Mouse (Mus musculus) limb, embryonic 14.5 days (tissue): Measurements from ENCODE around the gene Ripor1. TPM values are rescaled to one million over a fixed set of nuclear protein-coding genes. Genes with fewer than 3 reads are reported as not detected.

Experiments used
- ATAC-seq: fragments of 200-750 bp; cut with Nextera tagmentation; 2 replicates; pipeline ENCODE4 v1.8.0; 2017; ENCODE audit warnings: low read depth, moderate number of reproducible peaks, moderate TSS enrichment; ENCODE audit not compliant: low FRiP score
- DNase-seq: peaks from one replicate; pipeline ENCODE4 v3.0.0-alpha.2; 2015; ENCODE audit warnings: low spot score
- H3K27ac ChIP-seq: fragments of 300-500 bp; sonication (generic); replicated peaks from 2 replicates; pipeline ENCODE4 v1.5.1; 2014; ENCODE audit warnings: low read depth, mild to moderate bottlenecking, low read length, moderate library complexity, mixed read lengths
- H3K27me3 ChIP-seq: fragments of 300-500 bp; sonication (generic); 2 replicates; pipeline ENCODE4 v1.6.1; 2014; ENCODE audit warnings: low read length, mixed read lengths; ENCODE audit not compliant: control insufficient read depth, insufficient read depth
- H3K36me3 ChIP-seq: fragments of 300-500 bp; sonication (generic); 2 replicates; pipeline ENCODE4 v1.6.1; 2014; ENCODE audit warnings: mild to moderate bottlenecking, low read length, moderate library complexity, mixed read lengths; ENCODE audit not compliant: control insufficient read depth, insufficient read depth
- H3K4me1 ChIP-seq: fragments of 300-500 bp; sonication (generic); 2 replicates; pipeline ENCODE4 v1.6.1; 2014; ENCODE audit warnings: antibody characterized with exemption, low read length, mixed read lengths; ENCODE audit not compliant: control insufficient read depth, insufficient read depth
- H3K4me2 ChIP-seq: fragments of 300-500 bp; sonication (generic); replicated peaks from 2 replicates; pipeline ENCODE4 v1.6.1; 2014; ENCODE audit warnings: low read depth, mild to moderate bottlenecking, low read length, moderate library complexity; ENCODE audit not compliant: severe bottlenecking
- H3K4me3 ChIP-seq: fragments of 300-500 bp; sonication (generic); replicated peaks from 2 replicates; pipeline ENCODE4 v1.5.1; 2014; ENCODE audit warnings: low read length
- H3K9ac ChIP-seq: fragments of 300-500 bp; sonication (generic); 2 replicates; pipeline ENCODE4 v1.6.1; 2014; ENCODE audit warnings: mild to moderate bottlenecking, low read depth, low read length, moderate library complexity; ENCODE audit not compliant: severe bottlenecking
- H3K9me3 ChIP-seq: fragments of 300-500 bp; sonication (generic); 2 replicates; pipeline ENCODE4 v1.6.1; 2016; ENCODE audit warnings: low read length; ENCODE audit not compliant: control insufficient read depth
- POLR2A ChIP-seq: fragments of 200-500 bp; IDR thresholded peaks from 2 replicates; pipeline ENCODE4 v1.8.0; 2012; ENCODE audit warnings: inconsistent platforms, mild to moderate bottlenecking, moderate library complexity, borderline replicate concordance; ENCODE audit not compliant: insufficient read depth, insufficient read length; ENCODE audit errors: extremely low read depth
- WGBS: fragments of 180-500 bp; shearing (Covaris S2); extraction: QIAGEN DNeasy Blood & Tissue Kit; methylation state at CpG from one replicate; pipeline ENCODE4 v1.1.7; 2014; 5-methylcytosine and 5-hydroxymethylcytosine counted together
- polyA plus RNA-seq, 2 experiments: library from polyadenylated mRNA; depleted of rRNA in 1 of 2; stranded (reverse) in 1 of 2; unstranded in 1 of 2; fragments of >200 nt; fragmentation: Nextera tagmentation in 1 of 2; extraction: Ambion mirVana in 1 of 2; gene quantifications; 2 replicates each; pipeline versions ENCODE4 v1.2.1 to v1.2.3; 2012 to 2014

Gene Ripor1
- polyA plus RNA-seq, 2 experiments, result 18.7 to 25.0 TPM

DNA sequence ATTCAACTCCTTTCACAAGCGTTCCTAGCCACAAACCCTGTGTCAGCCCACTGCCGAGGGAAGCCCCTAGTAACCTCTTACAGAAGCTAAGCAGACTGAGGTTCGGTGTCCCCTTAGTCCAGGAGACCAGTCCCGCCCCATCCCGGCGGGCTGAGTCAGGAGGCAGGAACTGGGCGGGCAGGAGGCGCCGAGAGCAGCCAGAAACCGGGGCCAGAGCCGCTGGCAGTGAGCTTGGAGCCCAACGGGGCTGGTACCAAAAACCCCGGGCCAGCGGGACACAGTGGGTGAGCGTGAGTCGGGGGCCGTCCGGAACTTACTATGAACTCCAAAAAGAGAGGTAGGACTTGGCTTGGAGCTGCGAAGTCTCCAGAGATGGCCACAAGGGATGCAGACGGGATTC, 8.0 kb downstream of the Ripor1 start:
- Histone ChIP-seq H3K4me3 (peak overlapping the region; percentile 48), H3K4me1 (peaks cover 9% of the 10 kb centered on the region), H3K27me3 (no peaks in the 10 kb centered on the region), H3K9me3 (no peaks in the 10 kb centered on the region), H3K36me3 (peaks cover 36% of the 10 kb centered on the region), H3K4me2 (peak overlapping the region; percentile 95), H3K9ac (peak overlapping the region; percentile 29; the same call in 1 of the 2 replicates), H3K27ac (no peak overlapping the region)
- TF ChIP-seq POLR2A, result no peak
- WGBS, result 3% methylated on average over 20 of the region's 20 CpGs
- DNase-seq (no peak), ATAC-seq (no peak)

- H3K27me3 ChIP-seq, result no peaks in the 10 kb centered on the region
- H3K9ac ChIP-seq, result peak overlapping the region; percentile 56
- H3K4me2 ChIP-seq, result peak overlapping the region; percentile 95
- H3K36me3 ChIP-seq, result peaks cover 45% of the 10 kb centered on the region
- H3K4me1 ChIP-seq, result peaks cover 9% of the 10 kb centered on the region
- under 1% methylated on average over 46 of the region's 50 CpGs for WGBS
- H3K27ac ChIP-seq, result no peak overlapping the region
- peak overlapping the region; percentile 48 for H3K4me3 ChIP-seq
- no peaks in the 10 kb centered on the region for H3K9me3 ChIP-seq
- no peak for TF ChIP-seq POLR2A
- DNase-seq, result peak; percentile 57
- ATAC-seq, result peak; percentile 46; the same call in 1 of the 2 replicates
Observed at GRCm38 (mm10) chr8:105613830-105614511, 8.9 kb downstream of the Ripor1 start.

DNA sequence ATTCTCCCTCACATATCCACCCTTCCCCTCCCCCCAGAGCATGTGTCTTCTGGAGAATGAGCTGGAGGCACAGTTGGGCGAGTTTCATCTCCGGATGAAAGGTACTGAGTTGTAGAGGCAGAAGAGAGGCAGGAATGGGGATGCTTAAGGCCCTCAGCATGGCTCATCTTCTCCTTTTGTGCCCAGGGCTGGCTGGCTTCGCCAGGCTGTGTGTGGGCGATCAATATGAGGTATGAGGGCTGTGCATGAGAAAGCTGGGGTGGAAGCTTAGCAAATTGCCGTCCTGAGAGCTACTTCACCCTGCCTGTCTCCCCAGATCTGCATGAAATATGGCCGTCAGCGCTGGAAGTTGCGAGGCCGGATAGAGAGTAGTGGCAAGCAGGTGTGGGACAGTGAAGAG, 10.9 kb downstream of the Ripor1 start:
- H3K4me2 ChIP-seq, result no peak overlapping the region
- 86% methylated on average over 9 of the region's 9 CpGs for WGBS
- no peaks in the 10 kb centered on the region for H3K27me3 ChIP-seq
- ATAC-seq (no peak), DNase-seq (no peak)
- no peak overlapping the region for H3K27ac ChIP-seq
- H3K4me3 ChIP-seq, result no peak overlapping the region
- no peaks in the 10 kb centered on the region for H3K9me3 ChIP-seq
- H3K4me1 ChIP-seq, result peaks cover 9% of the 10 kb centered on the region
- peaks cover 65% of the 10 kb centered on the region for H3K36me3 ChIP-seq
- no peak for TF ChIP-seq POLR2A
- no peak overlapping the region for H3K9ac ChIP-seq

DNA sequence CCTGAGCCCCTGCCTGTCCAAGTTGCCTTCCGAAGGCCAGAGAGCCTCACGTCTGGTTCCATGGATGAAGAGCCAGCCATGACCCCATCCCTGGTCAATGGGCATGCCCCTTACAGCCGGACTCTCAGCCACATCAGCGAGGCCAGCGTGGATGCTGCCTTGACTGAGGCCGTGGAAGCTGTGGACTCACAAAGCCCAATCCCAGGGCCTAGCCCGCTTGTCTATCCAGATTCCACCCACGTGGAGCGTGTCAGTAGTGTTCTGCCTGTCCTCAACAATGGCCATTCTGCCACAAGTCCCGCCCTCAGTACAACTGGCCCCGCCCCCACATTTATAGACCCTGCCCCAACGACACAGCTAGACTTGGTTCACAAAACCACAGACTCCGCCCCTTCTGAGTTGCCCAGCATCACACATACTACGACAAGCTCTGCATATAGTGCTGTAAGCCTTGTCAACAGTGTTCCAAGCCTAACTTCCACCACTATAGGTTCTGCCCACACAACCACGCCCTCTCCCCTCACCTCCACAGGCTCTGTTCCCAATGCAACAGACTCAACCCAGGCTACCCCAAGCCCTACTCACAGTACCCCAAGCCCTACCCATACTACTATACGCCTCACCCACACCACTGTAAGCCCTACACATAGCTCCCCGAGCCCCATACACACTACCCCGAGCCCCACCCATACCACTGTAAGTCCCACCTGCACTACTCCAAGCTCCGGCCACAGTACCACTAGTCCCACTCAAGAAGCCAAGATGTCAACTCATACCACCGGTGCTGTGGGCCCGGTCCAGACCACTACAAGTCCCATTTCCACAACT, 12.6 kb downstream of the Ripor1 start:
- Histone ChIP-seq H3K4me1 (peaks cover 11% of the 10 kb centered on the region), H3K9ac (no peak overlapping the region), H3K36me3 (peaks cover 77% of the 10 kb centered on the region), H3K27ac (no peak overlapping the region), H3K4me3 (no peak overlapping the region), H3K4me2 (no peak overlapping the region), H3K9me3 (no peaks in the 10 kb centered on the region), H3K27me3 (no peaks in the 10 kb centered on the region)
- no peak for TF ChIP-seq POLR2A
- WGBS, result 91% methylated on average over 21 of the region's 21 CpGs
- no peak for ATAC-seq
- no peak for DNase-seq

GRCm38 (mm10) chr8:105618279-105618634, 13.2 kb downstream of the Ripor1 start:
- WGBS, result 88% methylated on average over 5 of the region's 5 CpGs
- no peak overlapping the region for H3K4me3 ChIP-seq

More at GRCm38 (mm10) chr8:105618279-105618634, 13.2 kb downstream of the Ripor1 start:
- Histone ChIP-seq H3K4me1 (peaks cover 17% of the 10 kb centered on the region), H3K27me3 (no peaks in the 10 kb centered on the region), H3K9ac (no peak overlapping the region), H3K27ac (no peak overlapping the region), H3K9me3 (no peaks in the 10 kb centered on the region), H3K36me3 (peaks cover 82% of the 10 kb centered on the region), H3K4me2 (no peak overlapping the region)
- ATAC-seq (no peak), DNase-seq (no peak)
- no peak for TF ChIP-seq POLR2A
